Mouse (Mus musculus): ENCODE results near the gene Shroom2.

DNA sequence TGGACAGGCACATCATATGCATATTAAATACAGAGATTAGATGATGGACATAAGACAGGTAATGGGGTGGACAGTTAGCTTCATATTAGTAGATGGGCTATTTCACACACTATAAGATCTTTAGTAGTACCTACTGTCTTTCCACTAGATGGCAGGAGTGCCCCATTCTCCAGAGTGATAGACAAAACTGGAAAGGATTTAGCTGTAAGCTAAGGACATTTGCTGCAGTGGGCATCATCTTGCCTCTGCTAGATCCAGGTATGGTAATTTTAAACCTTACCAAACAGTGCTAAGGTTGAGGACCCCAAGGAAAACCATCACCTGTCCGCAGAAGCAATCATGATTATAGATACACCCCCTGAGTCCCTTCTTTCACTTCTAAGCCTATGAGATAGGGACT is 150.8 kb downstream of the Shroom2 start:
- TF ChIP-seq POLR2A (IDR thresholded peaks at IDR 0.05; ENCODE audit: control insufficient read depth, extremely low read depth, insufficient read depth, low read length, poor library complexity) (no peak), CTCF (IDR thresholded peaks at IDR 0.05; ENCODE audit: borderline replicate concordance, control insufficient read depth, extremely low read depth, insufficient read depth, low read length, poor library complexity) (no peak)
